In the genomic region with DNA sequence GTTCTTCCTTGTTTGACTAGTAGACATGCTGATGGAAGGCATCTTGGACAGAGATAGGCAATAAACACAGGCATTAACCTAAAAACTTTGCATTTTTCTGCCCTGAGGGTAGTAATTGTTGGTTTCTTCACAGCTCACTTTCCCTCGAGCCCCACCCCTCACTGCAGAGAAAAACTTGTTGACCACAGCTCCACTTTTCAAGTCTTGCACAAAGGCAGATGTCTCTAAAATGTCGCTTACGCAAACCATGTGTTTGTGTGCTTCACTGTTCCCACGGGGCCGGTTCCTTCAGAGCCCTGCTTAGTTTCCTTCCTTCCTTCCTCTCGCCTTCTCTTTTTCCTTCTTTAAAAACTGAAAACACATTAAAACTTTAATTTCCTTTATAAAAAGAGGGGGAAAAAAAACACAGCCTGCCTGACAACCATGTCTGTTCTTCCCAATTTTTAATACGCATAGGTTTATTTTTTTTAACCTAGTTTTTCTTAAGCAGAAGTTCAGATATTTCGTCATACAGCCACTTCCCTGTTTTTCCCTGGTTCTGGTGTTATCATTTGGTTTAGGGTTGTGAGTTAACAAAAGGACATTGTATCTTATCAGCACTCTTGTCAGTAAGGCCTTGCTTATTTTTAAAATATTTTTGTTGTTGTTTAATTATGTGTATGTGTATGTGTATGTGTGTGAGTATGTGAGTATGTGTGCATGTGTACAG, we compare ENCODE assay signal across 8 mouse cellular contexts.
DNase-seq lines count a peak whose midpoint lies in the region; ATAC-seq and TF ChIP-seq lines count a peak whose summit lies in the region.

No protein-coding gene starts in this region.

- peak; percentile 24 for DNase-seq in hindbrain, postnatal 0 days (ENCODE audit: low spot score)
- DNase-seq in hindbrain, embryonic 14.5 days (ENCODE audit: low spot score): no peak
- peak; percentile 61 for DNase-seq in adrenal gland, postnatal 14 days
- DNase-seq in heart, adult 8-10 months (ENCODE audit: low spot score): peak; percentile 80
- peak; percentile 17 to 24 for DNase-seq in spleen, postnatal 14 days (ENCODE audit: low spot score in 2 of 2)
- DNase-seq in cerebellum, postnatal 4 days (ENCODE audit: low spot score in 2 of 2): no peak
- DNase-seq in testis, postnatal 10 days (ENCODE audit: low spot score): no peak

- no peaks in the 10 kb centered on the region for H3K4me1 ChIP-seq in hindbrain, postnatal 0 days (ENCODE audit: insufficient read depth, low read length)
- H3K4me1 ChIP-seq in hindbrain, embryonic 14.5 days (replicated peaks; ENCODE audit: control insufficient read depth, insufficient read depth, low read length): no peaks in the 10 kb centered on the region
- H3K4me1 ChIP-seq in liver, embryonic 12.5 days: peaks cover 44% of the 10 kb centered on the region

- no peak overlapping the region for H3K4me2 ChIP-seq in hindbrain, postnatal 0 days (ENCODE audit: low read depth, low read length)
- no peak overlapping the region for H3K4me2 ChIP-seq in hindbrain, embryonic 14.5 days (replicated peaks)
- peak overlapping the region; percentile 36 for H3K4me2 ChIP-seq in liver, embryonic 12.5 days

- no peak overlapping the region for H3K9ac ChIP-seq in hindbrain, postnatal 0 days (replicated peaks; ENCODE audit: low read length)
- H3K9ac ChIP-seq in hindbrain, embryonic 14.5 days: no peak overlapping the region
- H3K9ac ChIP-seq in liver, embryonic 12.5 days: no peak overlapping the region

- no peak overlapping the region for H3K27ac ChIP-seq in hindbrain, postnatal 0 days
- no peak overlapping the region for H3K27ac ChIP-seq in hindbrain, embryonic 14.5 days
- peak overlapping the region; percentile 34; the same call in 1 of the 2 replicates for H3K27ac ChIP-seq in liver, embryonic 12.5 days

- H3K36me3 ChIP-seq in hindbrain, postnatal 0 days (ENCODE audit: insufficient read depth, low read length): no peaks in the 10 kb centered on the region
- no peaks in the 10 kb centered on the region for H3K36me3 ChIP-seq in hindbrain, embryonic 14.5 days (replicated peaks; ENCODE audit: control insufficient read depth, insufficient read depth)
- H3K36me3 ChIP-seq in liver, embryonic 12.5 days: no peaks in the 10 kb centered on the region

- 71% methylated on average over 8 of the region's 8 CpGs for whole genome bisulfite sequencing in hindbrain, postnatal 0 days
- 76% methylated on average over 8 of the region's 8 CpGs for WGBS in hindbrain, embryonic 14.5 days
- WGBS in liver, embryonic 12.5 days (ENCODE audit: insufficient replicate concordance): 18% methylated on average over 8 of the region's 8 CpGs

- no peaks in the 10 kb centered on the region for H3K27me3 ChIP-seq in hindbrain, postnatal 0 days (ENCODE audit: insufficient read depth, low read length)
- H3K27me3 ChIP-seq in hindbrain, embryonic 14.5 days (ENCODE audit: control insufficient read depth, insufficient read depth, low read length): no peaks in the 10 kb centered on the region
- no peaks in the 10 kb centered on the region for H3K27me3 ChIP-seq in liver, embryonic 12.5 days (replicated peaks)

- H3K4me3 ChIP-seq in hindbrain, postnatal 0 days (ENCODE audit: low read length): no peak overlapping the region
- no peak overlapping the region for H3K4me3 ChIP-seq in hindbrain, embryonic 14.5 days (replicated peaks; ENCODE audit: low read length)
- no peak overlapping the region for H3K4me3 ChIP-seq in liver, embryonic 12.5 days

- H3K9me3 ChIP-seq in hindbrain, postnatal 0 days (ENCODE audit: low read length): no peaks in the 10 kb centered on the region
- H3K9me3 ChIP-seq in hindbrain, embryonic 14.5 days (ENCODE audit: control insufficient read depth, low read length): no peaks in the 10 kb centered on the region
- no peaks in the 10 kb centered on the region for H3K9me3 ChIP-seq in liver, embryonic 12.5 days (replicated peaks)

- TF ChIP-seq CTCF in hindbrain, postnatal 0 days (IDR thresholded peaks at IDR 0.05; ENCODE audit: low read depth): no peak

- ATAC-seq in hindbrain, postnatal 0 days: no peak
- ATAC-seq in hindbrain, embryonic 14.5 days (ENCODE audit: low FRiP score): no peak
- no peak for ATAC-seq in liver, embryonic 12.5 days

Comparison
In these comparisons a context has a peak if more than half of its experiments do, and no peak if none do; other contexts are left out.
1. DNase-seq: peak in hindbrain, postnatal 0 days (single experiment), adrenal gland, postnatal 14 days (single experiment), heart, adult 8-10 months (single experiment) and spleen, postnatal 14 days (2 of 2); none in hindbrain, embryonic 14.5 days (single experiment), cerebellum, postnatal 4 days (0 of 2) and testis, postnatal 10 days (single experiment).